Mouse (Mus musculus) intestine, embryonic 16.5 days (tissue): ENCODE measurements at regions not wholly inside any gene's neighbourhood (a gene's known extent, or its start where the extent isn't known, plus 50 kb on each side); places are given as distances from the start of the nearest gene placed in this dataset.

Source experiments
- ATAC-seq: fragments of 200-750 bp; cut with Nextera tagmentation; 2 replicates; pipeline ENCODE4 v1.8.0; 2017; ENCODE audit warnings: moderate TSS enrichment, moderate library complexity
- H3K27ac ChIP-seq: fragments of 300-500 bp; sonication (generic); 2 replicates; pipeline ENCODE4 v1.5.1; 2014; ENCODE audit warnings: mild to moderate bottlenecking, low read length
- H3K27me3 ChIP-seq: fragments of 300-500 bp; sonication (generic); replicated peaks from 2 replicates; pipeline ENCODE4 v1.6.1; 2014; ENCODE audit warnings: low read length, control low read depth, mixed read lengths; ENCODE audit not compliant: control insufficient read depth, insufficient read depth
- H3K36me3 ChIP-seq: fragments of 300-500 bp; sonication (generic); 2 replicates; pipeline ENCODE4 v1.6.1; 2014; ENCODE audit warnings: low read length, control low read depth; ENCODE audit not compliant: control insufficient read depth, insufficient read depth
- H3K4me1 ChIP-seq: fragments of 300-500 bp; sonication (generic); 2 replicates; pipeline ENCODE4 v1.6.1; 2014; ENCODE audit warnings: low read length, control low read depth, mixed read lengths; ENCODE audit not compliant: control insufficient read depth, insufficient read depth
- H3K4me2 ChIP-seq: fragments of 300-500 bp; sonication (generic); 2 replicates; pipeline ENCODE4 v1.6.1; 2014; ENCODE audit warnings: low read depth, low read length, control low read depth
- H3K4me3 ChIP-seq: fragments of 300-500 bp; sonication (generic); 2 replicates; pipeline ENCODE4 v1.5.1; 2014; ENCODE audit warnings: mild to moderate bottlenecking, low read length
- H3K9ac ChIP-seq: fragments of 300-500 bp; sonication (generic); 2 replicates; pipeline ENCODE4 v1.6.1; 2014; ENCODE audit warnings: low read depth, low read length
- H3K9me3 ChIP-seq: fragments of 300-500 bp; sonication (generic); 2 replicates; pipeline ENCODE4 v1.6.1; 2016; ENCODE audit warnings: low read length, control low read depth; ENCODE audit not compliant: control insufficient read depth
- WGBS: fragments of 180-500 bp; shearing (Covaris S2); extraction: QIAGEN DNeasy Blood & Tissue Kit; methylation state at CpG from one replicate; pipeline ENCODE4 v1.1.7; 2014; 5-methylcytosine and 5-hydroxymethylcytosine counted together

- ATAC-seq, result peak; percentile 76
- Histone ChIP-seq H3K27ac (peak overlapping the region; percentile 42), H3K36me3 (no peaks in the 10 kb centered on the region), H3K4me2 (0 out of 2 replicates have a peak overlapping the region, but pooled peaks have one; percentile 2), H3K27me3 (no peaks in the 10 kb centered on the region), H3K9ac (no peak overlapping the region), H3K4me3 (no peak overlapping the region), H3K4me1 (peaks cover 4% of the 10 kb centered on the region), H3K9me3 (no peaks in the 10 kb centered on the region)
- WGBS, result 5% methylated on average over 2 of the region's 2 CpGs
These were observed 50.3 kb downstream of the Anapc15-ps start for GRCm38 (mm10) chr10:95622879-95623517.

GRCm38 (mm10) chr10:95620796-95621195 lies 52.5 kb downstream of the Anapc15-ps start:
- Histone ChIP-seq H3K27me3 (no peaks in the 10 kb centered on the region), H3K36me3 (no peaks in the 10 kb centered on the region), H3K4me1 (peaks cover 4% of the 10 kb centered on the region), H3K9ac (no peak overlapping the region), H3K4me3 (no peak overlapping the region), H3K27ac (no peak overlapping the region), H3K9me3 (no peaks in the 10 kb centered on the region), H3K4me2 (no peak overlapping the region)
- WGBS, result 93% methylated on average over 3 of the region's 3 CpGs
- ATAC-seq, result no peak

DNA sequence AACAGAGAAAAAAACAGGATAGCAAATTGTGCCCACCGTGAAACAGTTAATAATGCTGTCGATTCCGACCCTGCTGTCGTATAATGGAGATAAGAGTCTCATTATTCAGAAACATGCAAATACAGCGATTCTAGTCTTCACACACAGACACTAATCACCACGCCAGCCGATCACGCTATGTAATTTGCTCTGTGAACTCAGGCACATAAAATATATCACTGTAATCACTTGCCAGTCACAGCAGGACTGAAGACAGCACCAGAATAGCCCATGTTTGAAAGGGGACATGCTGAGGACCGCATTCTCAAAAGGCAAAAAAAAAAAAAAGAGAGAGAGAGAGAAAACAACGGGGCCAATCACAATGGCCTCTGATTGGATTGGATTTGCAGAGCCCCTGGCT lies 53.6 kb downstream of the Anapc15-ps start:
- H3K27ac ChIP-seq, result no peak overlapping the region
- H3K36me3 ChIP-seq, result no peaks in the 10 kb centered on the region
- H3K4me2 ChIP-seq, result no peak overlapping the region
- no peak overlapping the region for H3K4me3 ChIP-seq
- H3K9me3 ChIP-seq, result no peaks in the 10 kb centered on the region
- H3K9ac ChIP-seq, result no peak overlapping the region
- no peaks in the 10 kb centered on the region for H3K27me3 ChIP-seq
- peaks cover 4% of the 10 kb centered on the region for H3K4me1 ChIP-seq
- ATAC-seq, result no peak
- WGBS, result 27% methylated on average over 10 of the region's 10 CpGs

- Histone ChIP-seq H3K4me1 (peaks cover 4% of the 10 kb centered on the region), H3K4me3 (no peak overlapping the region), H3K27me3 (no peaks in the 10 kb centered on the region), H3K36me3 (no peaks in the 10 kb centered on the region), H3K9ac (no peak overlapping the region), H3K9me3 (no peaks in the 10 kb centered on the region), H3K4me2 (no peak overlapping the region), H3K27ac (no peak overlapping the region)
- 58% methylated on average over 9 of the region's 9 CpGs for WGBS
- ATAC-seq, result no peak
These were observed 54.6 kb upstream of the Nudt4 start for GRCm38 (mm10) chr10:95618451-95619079.

GRCm38 (mm10) chr10:95616821-95617220 lies 52.9 kb upstream of the Nudt4 start:
- no peaks in the 10 kb centered on the region for H3K27me3 ChIP-seq
- 87% methylated on average over 5 of the region's 5 CpGs for WGBS
- no peaks in the 10 kb centered on the region for H3K36me3 ChIP-seq
- no peaks in the 10 kb centered on the region for H3K9me3 ChIP-seq
- no peak overlapping the region for H3K4me2 ChIP-seq
- H3K4me3 ChIP-seq, result no peak overlapping the region
- no peak for ATAC-seq
- no peak overlapping the region for H3K27ac ChIP-seq
- no peak overlapping the region for H3K9ac ChIP-seq
- H3K4me1 ChIP-seq, result no peaks in the 10 kb centered on the region

DNA sequence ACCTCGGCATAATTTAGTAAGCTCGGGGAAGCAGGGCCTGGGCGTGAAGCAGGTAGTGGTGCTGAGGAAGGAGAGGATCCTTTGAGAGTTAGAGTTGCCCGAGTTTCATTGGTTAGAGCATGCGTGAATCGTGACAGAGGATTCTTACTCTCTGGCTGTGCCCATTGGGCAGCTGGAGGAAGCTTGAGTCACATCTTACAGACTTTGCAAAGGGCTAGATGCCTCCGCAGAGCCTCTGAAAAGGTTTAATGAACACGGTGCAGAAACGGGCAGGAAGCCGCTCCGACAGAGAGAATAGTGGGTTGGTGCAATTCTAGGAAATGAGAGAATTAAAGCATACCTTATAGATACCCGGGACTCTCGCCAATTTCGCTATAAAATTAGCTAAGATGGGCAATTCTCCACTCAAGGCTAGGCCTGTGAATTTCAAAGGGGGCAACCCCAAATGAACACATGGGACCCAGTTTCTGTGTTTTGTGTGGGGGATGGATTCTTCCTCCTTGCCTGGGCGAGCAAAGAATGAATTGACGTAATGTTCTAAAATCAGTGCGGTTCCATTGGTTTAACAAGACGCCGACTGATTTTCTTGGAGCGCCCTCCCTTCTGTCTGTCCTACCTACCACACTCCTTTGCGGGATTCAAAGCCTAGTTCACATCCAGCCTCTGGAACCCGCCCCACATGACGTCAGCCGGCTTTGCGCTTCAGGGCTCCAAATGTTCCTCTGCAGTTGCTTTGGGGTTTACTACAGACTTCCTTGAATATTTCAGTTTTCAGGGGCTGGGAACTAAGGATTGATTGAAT lies 52.1 kb upstream of the Nudt4 start:
- WGBS, result 81% methylated on average over 25 of the region's 25 CpGs
- H3K4me2 ChIP-seq, result no peak overlapping the region
- H3K27ac ChIP-seq, result no peak overlapping the region
- H3K4me1 ChIP-seq, result no peaks in the 10 kb centered on the region
- no peaks in the 10 kb centered on the region for H3K9me3 ChIP-seq
- H3K36me3 ChIP-seq, result no peaks in the 10 kb centered on the region
- no peak for ATAC-seq
- no peaks in the 10 kb centered on the region for H3K27me3 ChIP-seq
- H3K4me3 ChIP-seq, result no peak overlapping the region
- H3K9ac ChIP-seq, result no peak overlapping the region
